Mouse (Mus musculus) heart, postnatal 0 days (tissue): ENCODE results near the gene Bnipl.

Experiments
- CTCF ChIP-seq: IDR thresholded peaks from 2 replicates; pipeline ENCODE4 v1.5.1; 2016; ENCODE audit warnings: antibody characterized with exemption, control low read depth, low read depth
- EP300 ChIP-seq: IDR thresholded peaks from 2 replicates; pipeline ENCODE4 v1.6.1; 2016; ENCODE audit warnings: antibody characterized with exemption, low read depth

DNA sequence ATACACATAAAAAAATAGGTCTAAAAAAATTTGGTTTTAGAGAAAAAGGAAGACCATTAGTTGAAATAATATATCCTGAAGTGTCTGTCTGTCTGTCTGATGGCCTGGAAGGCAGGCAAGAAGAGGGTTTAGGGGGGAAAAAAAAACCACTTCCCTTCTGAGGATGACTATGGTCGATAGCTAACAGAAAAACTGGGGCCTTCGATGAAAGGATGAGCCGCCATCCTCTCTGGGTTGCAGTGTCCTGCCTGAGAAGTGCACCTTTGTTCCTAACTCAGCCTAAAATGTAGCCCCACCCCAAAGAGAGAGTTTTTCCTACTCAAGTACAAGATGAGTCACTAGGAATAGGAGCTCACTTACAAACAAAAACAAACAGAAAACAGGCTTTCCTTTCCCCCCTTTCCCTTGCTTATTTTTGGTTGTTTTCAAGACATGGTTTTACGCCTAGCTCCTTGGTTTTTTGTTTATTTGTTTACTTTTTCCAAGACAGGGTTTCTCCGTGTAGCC lies 25.5 kb upstream of the Bnipl start:
- TF ChIP-seq EP300 (no peak), CTCF (no peak)
